Mouse (Mus musculus) brain, embryonic 14.5 days (tissue): ENCODE measurements around the gene Tef.

Experiments used
- CTCF ChIP-seq: fragments of 200-500 bp; IDR thresholded peaks from 2 replicates; pipeline ENCODE4 v1.5.1; 2012; ENCODE audit warnings: inconsistent platforms, mild to moderate bottlenecking, moderate library complexity, borderline replicate concordance; ENCODE audit not compliant: insufficient read depth, insufficient read length; ENCODE audit errors: extremely low read depth
- POLR2A ChIP-seq: fragments of 200-500 bp; IDR thresholded peaks from 2 replicates; pipeline ENCODE4 v1.6.1; 2012; ENCODE audit warnings: mild to moderate bottlenecking, inconsistent platforms, borderline replicate concordance; ENCODE audit not compliant: poor library complexity, insufficient read depth, insufficient read length, severe bottlenecking; ENCODE audit errors: extremely low read depth

DNA sequence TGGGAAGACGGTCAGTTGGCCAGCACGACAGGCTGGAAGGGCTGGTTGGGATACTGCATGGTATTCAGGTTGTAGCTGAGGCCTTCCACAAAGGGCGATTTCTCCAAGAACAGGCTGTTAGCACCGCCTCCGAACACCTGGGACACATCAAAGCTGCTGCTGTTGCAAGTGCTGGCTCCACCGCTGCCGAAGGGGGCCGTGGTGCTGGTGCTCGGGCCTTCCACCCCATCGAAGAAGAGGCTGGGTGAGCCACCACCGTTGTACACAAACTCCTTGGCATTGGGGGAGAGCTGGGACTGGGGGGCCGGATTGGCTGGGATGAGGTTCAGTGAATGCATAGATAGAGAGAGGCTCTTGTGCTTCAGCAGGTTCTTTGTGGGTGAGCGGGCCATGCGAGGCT is 48.5 kb downstream of the Tef start:
- TF ChIP-seq CTCF (no peak), POLR2A (no peak)
